Mouse (Mus musculus) layer of hippocampus, adult 18-20 months (tissue): ENCODE data around the gene Zscan4e. TPM values are rescaled to one million over a fixed set of nuclear protein-coding genes. Genes with fewer than 3 reads are reported as not detected.
"Not testable (repeated sequence)": the region's sequence is repeated elsewhere in the genome, so short reads cannot be mapped to it uniquely, and the experiment has no call there.

Experiments
- DNase-seq, 2 experiments: peaks; one replicate each; pipeline ENCODE4 v3.0.0; 2022; ENCODE audit warnings: low spot score in 2 of 2
- long read RNA-seq: library from polyadenylated mRNA; stranded (forward); transcript quantifications from one replicate; pipeline ENCODE4 v2.0.0, GENCODE M21; 2021
- microRNA-seq, 2 experiments: library from miRNA; unstranded; fragments of <30 nt; microRNA quantifications; one replicate each; pipeline ENCODE4 v1.2.0; 2021
- total RNA-seq, 2 experiments: library from RNA; stranded (reverse); gene quantifications; 2 replicates each; pipeline ENCODE4 v1.2.3; 2021

Gene Zscan4e
- total RNA-seq: not detected
- long read RNA-seq: 0 reads

GRCm38 (mm10) chr7:11310582-11310981 lies at the start of gene Zscan4e:
Gene Zscan4e (minus strand): TSS chr7:11310682.
- not testable (repeated sequence) for DNase-seq

Small RNA genes lying within 50 kb of the gene (microRNA-seq; reads per million reads assigned to microRNA genes)
- gene Gm23087 (0 reads per million in 2 experiments), gene Gm26248 (0 reads per million in 2 experiments)

Other genes with a start within 250 kb of the Zscan4e start
- not detected for gene Zscan4-ps1, start 241.0 kb downstream of the Zscan4e start, total RNA-seq
- not detected for gene Zscan4d, start 144.5 kb downstream of the Zscan4e start, total RNA-seq
- gene Zscan4f, start 87.2 kb upstream of the Zscan4e start, total RNA-seq: not detected
- not detected for gene Zscan4-ps2, start 203.6 kb upstream of the Zscan4e start, total RNA-seq